Mouse (Mus musculus) B cell, adult 67 days (primary cell): Measurements from ENCODE around the gene Marf1. TPM values are rescaled to one million over a fixed set of nuclear protein-coding genes. Genes with fewer than 3 reads are reported as not detected.

Experiments used
- total RNA-seq, 2 experiments: library from RNA; stranded (reverse); gene quantifications; 4 replicates each; pipeline ENCODE4 v1.2.4; 2023

The Marf1 gene
- total RNA-seq: 10 to 100 TPM; 78.6 to 85.1 TPM

DNA sequence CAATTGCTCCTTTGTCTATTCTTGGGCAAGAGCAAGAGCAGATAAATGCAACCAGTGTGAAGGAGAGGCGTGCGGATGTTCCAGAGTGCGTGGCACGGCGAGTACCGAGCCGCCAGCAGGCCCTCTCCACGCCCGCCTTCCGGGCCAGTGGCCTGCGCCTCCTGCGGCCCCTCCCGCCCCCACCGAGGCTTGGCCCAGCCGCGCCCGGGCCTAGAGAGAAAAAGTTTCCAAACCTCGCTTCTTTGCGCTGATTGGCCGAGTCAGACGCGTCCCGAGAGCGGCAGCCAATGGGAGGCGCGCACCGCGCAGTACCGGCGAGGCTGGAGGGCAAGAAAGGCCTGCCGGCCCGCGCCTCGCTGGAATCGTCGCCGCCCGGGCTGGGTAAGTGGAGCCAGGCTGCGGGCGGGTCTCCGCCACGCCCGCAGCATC is at the start of gene Marf1, which contains the start of gene Nde1:
Marf1 (minus strand) TSS at position 364 of the 429 bp plus-strand sequence.
Nde1 (plus strand) TSS at position 288 of the 429 bp plus-strand sequence.

Other genes starting within 250 kb of the Marf1 start
- under 1 TPM in 1 of 2 experiments, not detected in 1; 0.23 TPM for gene 2900011O08Rik, start 176.7 kb downstream of the Marf1 start, total RNA-seq
- not detected for gene Ifitm7, start 176.5 kb downstream of the Marf1 start, total RNA-seq
- gene Nde1, start 76 bp downstream of the Marf1 start, total RNA-seq: 10 to 100 TPM; 46.7 to 49.4 TPM
- not detected for gene Myh11, start 128.0 kb upstream of the Marf1 start, total RNA-seq
- 10 to 100 TPM; 33.5 to 42.3 TPM for gene Fopnl, start 154.1 kb upstream of the Marf1 start, total RNA-seq
- gene Abcc1, start 198.2 kb upstream of the Marf1 start, total RNA-seq: 10 to 100 TPM; 42.8 to 56.4 TPM